10 mouse cellular contexts compared by ENCODE assay signal in genomic region chr6:42395960-42396809, GRCm38 (mm10). TPM values are rescaled to one million over a fixed set of nuclear protein-coding genes. Genes with fewer than 3 reads are reported as not detected.
DNase-seq lines count a peak whose midpoint lies in the region; ATAC-seq and TF ChIP-seq lines count a peak whose summit lies in the region.
"Had no signal": no experiment of that assay in that cellular context is flagged by ENCODE, and none has a peak within 500 bp of the region (broad histone marks: within the 10 kb centered on the region; RNA-seq: fewer than 3 reads in every experiment).

No protein-coding gene starts in this region.

- TF ChIP-seq POLR2A in bone marrow, adult 2 months (IDR thresholded peaks at IDR 0.05; ENCODE audit: borderline replicate concordance, control insufficient read depth, low read depth, low read length), result no peak

- H3K9me3 ChIP-seq in forebrain, embryonic 13.5 days (replicated peaks), result no peaks in the 10 kb centered on the region
- H3K9me3 ChIP-seq: G1E had no signal

- H3K9ac ChIP-seq in forebrain, embryonic 13.5 days, result no peak overlapping the region

- TF ChIP-seq CTCF in bone marrow, adult 2 months (IDR thresholded peaks at IDR 0.05; ENCODE audit: control insufficient read depth, insufficient read depth, low read length), result no peak

- 29% methylated on average over 9 of the region's 9 CpGs for WGBS in bone marrow, adult 2 months
- WGBS in forebrain, embryonic 13.5 days, result 73% methylated on average over 9 of the region's 9 CpGs

- peak; percentile 25 for DNase-seq in layer of hippocampus, adult 9-10 months (ENCODE audit: low spot score)
- DNase-seq in layer of hippocampus, postnatal 14 days (ENCODE audit: low spot score in 2 of 2), result no peak
- DNase-seq in gonadal fat pad, adult 2 months (ENCODE audit: low read depth), result peak; percentile 100
- peak; percentile 85 for DNase-seq in kidney, adult 9 months
- peak; percentile 86 for DNase-seq in urinary bladder, postnatal 25 days (ENCODE audit: low spot score)

- no peaks in the 10 kb centered on the region for H3K36me3 ChIP-seq in forebrain, embryonic 13.5 days (ENCODE audit: poor library complexity, severe bottlenecking)
- H3K36me3 ChIP-seq: G1E had no signal

- peak; percentile 88 for ATAC-seq in megakaryocyte, adult 5-6 weeks (ENCODE audit: poor library complexity, severe bottlenecking)
- no peak for ATAC-seq in forebrain, embryonic 13.5 days

- H3K4me1 ChIP-seq in bone marrow, adult 2 months (ENCODE audit: control insufficient read depth, insufficient read depth, low read length), result peaks cover 6% of the 10 kb centered on the region
- H3K4me1 ChIP-seq in forebrain, embryonic 13.5 days, result no peaks in the 10 kb centered on the region

- peak overlapping the region; percentile 69 for H3K27ac ChIP-seq in bone marrow, adult 2 months (ENCODE audit: control insufficient read depth, insufficient read depth, low read depth, low read length, poor library complexity)
- no peak overlapping the region for H3K27ac ChIP-seq in forebrain, embryonic 13.5 days

- no peak overlapping the region for H3K4me3 ChIP-seq in bone marrow, adult 2 months (replicated peaks; ENCODE audit: control insufficient read depth, low read depth, low read length)
- no peak overlapping the region for H3K4me3 ChIP-seq in forebrain, embryonic 13.5 days

- H3K4me2 ChIP-seq in forebrain, embryonic 13.5 days, result no peak overlapping the region

- no peaks in the 10 kb centered on the region for H3K27me3 ChIP-seq in forebrain, embryonic 13.5 days

RNA-seq across cellular contexts. Expression of gene Tas2r143, which starts 3.9 kb away (rescaled TPM):
- total RNA-seq in layer of hippocampus, postnatal 14 days (2021), result not detected
- polyA plus RNA-seq in bone marrow, adult 2 months (2011; ENCODE audit: insufficient read depth, insufficient read length, low replicate concordance, missing spikeins), result not detected in 2 replicates
- polyA plus RNA-seq in gonadal fat pad, adult 2 months (2012; rRNA removed), result 0.18 and 0.29 TPM in 2 replicates
- 0.39 and 1.6 TPM in 2 replicates for total RNA-seq in megakaryocyte, adult 5-6 weeks (2015)
- total RNA-seq in megakaryocyte, adult 5-6 weeks (2017), result 1.5 TPM in 1 of 2 replicates, not detected in the other
- polyA plus RNA-seq in forebrain, embryonic 13.5 days (2015; fragmentation: Nextera tagmentation; extraction: Ambion mirVana), result not detected in 2 replicates
- total RNA-seq: layer of hippocampus, adult 18-20 months had no signal
- polyA plus RNA-seq: G1E had no signal

RNA-seq across cellular contexts. Expression of gene Tas2r135, which starts 9.0 kb away (rescaled TPM):
- under 1 TPM in 1 of 2 experiments, not detected in 1; 0.36 TPM for total RNA-seq in layer of hippocampus, postnatal 14 days (2021)
- not detected in 2 replicates for polyA plus RNA-seq in bone marrow, adult 2 months (2011; ENCODE audit: insufficient read depth, insufficient read length, low replicate concordance, missing spikeins)
- not detected in 2 replicates for polyA plus RNA-seq in gonadal fat pad, adult 2 months (2012; rRNA removed)
- total RNA-seq in megakaryocyte, adult 5-6 weeks (2015), result 0.25 and 0.59 TPM in 2 replicates
- total RNA-seq in megakaryocyte, adult 5-6 weeks (2017), result not detected in 2 replicates
- polyA plus RNA-seq in forebrain, embryonic 13.5 days (2015; fragmentation: Nextera tagmentation; extraction: Ambion mirVana), result not detected in 2 replicates
- total RNA-seq: layer of hippocampus, adult 18-20 months had no signal
- polyA plus RNA-seq: G1E had no signal

RNA-seq across cellular contexts. Expression of gene Epha1, which starts 23.1 kb away (rescaled TPM):
- under 1 TPM; 0.57 to 0.71 TPM for total RNA-seq in layer of hippocampus, postnatal 14 days (2021)
- polyA plus RNA-seq in bone marrow, adult 2 months (2011; ENCODE audit: insufficient read depth, insufficient read length, low replicate concordance, missing spikeins), result not detected in 2 replicates
- polyA plus RNA-seq in gonadal fat pad, adult 2 months (2012; rRNA removed), result 20.6 and 21.2 TPM in 2 replicates
- total RNA-seq in megakaryocyte, adult 5-6 weeks (2015), result not detected in 2 replicates
- not detected in 2 replicates for total RNA-seq in megakaryocyte, adult 5-6 weeks (2017)
- polyA plus RNA-seq in forebrain, embryonic 13.5 days (2015; fragmentation: Nextera tagmentation; extraction: Ambion mirVana), result 0.23 and 0.28 TPM in 2 replicates
- total RNA-seq: G1E had no signal
- polyA plus RNA-seq: G1E had no signal

RNA-seq across cellular contexts. Expression of gene Tas2r126, which starts 38.1 kb away (rescaled TPM):
- total RNA-seq in layer of hippocampus, postnatal 14 days (2021), result not detected
- not detected in 2 replicates for polyA plus RNA-seq in bone marrow, adult 2 months (2011; ENCODE audit: insufficient read depth, insufficient read length, low replicate concordance, missing spikeins)
- not detected in 2 replicates for polyA plus RNA-seq in gonadal fat pad, adult 2 months (2012; rRNA removed)
- 0.47 and 0.59 TPM in 2 replicates for total RNA-seq in megakaryocyte, adult 5-6 weeks (2015)
- not detected in 2 replicates for total RNA-seq in megakaryocyte, adult 5-6 weeks (2017)
- not detected in 2 replicates for polyA plus RNA-seq in forebrain, embryonic 13.5 days (2015; fragmentation: Nextera tagmentation; extraction: Ambion mirVana)
- total RNA-seq: G1E; layer of hippocampus, adult 18-20 months had no signal
- polyA plus RNA-seq: G1E had no signal

RNA-seq across cellular contexts. Expression of gene Zyx, which starts 46.8 kb away (rescaled TPM):
- 10 to 100 TPM; 59.4 to 60.1 TPM for total RNA-seq in layer of hippocampus, postnatal 14 days (2021)
- polyA plus RNA-seq in bone marrow, adult 2 months (2011; ENCODE audit: insufficient read depth, insufficient read length, low replicate concordance, missing spikeins), result 90.3 and 169 TPM in 2 replicates
- polyA plus RNA-seq in gonadal fat pad, adult 2 months (2012; rRNA removed), result 105 and 140 TPM in 2 replicates
- 411 and 420 TPM in 2 replicates for total RNA-seq in megakaryocyte, adult 5-6 weeks (2015)
- total RNA-seq in megakaryocyte, adult 5-6 weeks (2017), result 117 and 131 TPM in 2 replicates
- 39.8 and 41.1 TPM in 2 replicates for polyA plus RNA-seq in forebrain, embryonic 13.5 days (2015; fragmentation: Nextera tagmentation; extraction: Ambion mirVana)

Comparison
In these comparisons a context has a peak if more than half of its experiments do, and no peak if none do; other contexts are left out.
1. DNase-seq: peak in layer of hippocampus, adult 9-10 months (single experiment), gonadal fat pad, adult 2 months (single experiment), kidney, adult 9 months (single experiment) and urinary bladder, postnatal 25 days (single experiment); none in layer of hippocampus, postnatal 14 days (0 of 2).
2. RNA of gene Epha1, which starts 23.1 kb away (polyA plus RNA-seq): 20.6 to 21.2 TPM in gonadal fat pad, adult 2 months; 0.23 to 0.28 TPM in forebrain, embryonic 13.5 days and not detected in bone marrow, adult 2 months; every median in the first group is over 10 times any median in the second.